Mouse (Mus musculus) neural tube, embryonic 12.5 days (tissue): ENCODE data around the gene BC035044. TPM values are rescaled to one million over a fixed set of nuclear protein-coding genes. Genes with fewer than 3 reads are reported as not detected.
"Not testable (repeated sequence)": the region's sequence is repeated elsewhere in the genome, so short reads cannot be mapped to it uniquely, and the experiment has no call there.

Experiments
- ATAC-seq: fragments of 200-750 bp; cut with Nextera tagmentation; 2 replicates; pipeline ENCODE4 v1.8.0; 2017; ENCODE audit warnings: low read depth, mild to moderate bottlenecking, moderate TSS enrichment, moderate library complexity; ENCODE audit not compliant: low FRiP score
- H3K27ac ChIP-seq: fragments of 300-500 bp; sonication (generic); 2 replicates; pipeline ENCODE4 v1.5.1; 2016
- H3K27me3 ChIP-seq: fragments of 300-500 bp; sonication (generic); replicated peaks from 2 replicates; pipeline ENCODE4 v1.6.1; 2016; ENCODE audit warnings: mild to moderate bottlenecking
- H3K36me3 ChIP-seq: fragments of 300-500 bp; sonication (generic); 2 replicates; pipeline ENCODE4 v1.6.1; 2016; ENCODE audit warnings: mild to moderate bottlenecking
- H3K4me1 ChIP-seq: fragments of 300-500 bp; sonication (generic); 2 replicates; pipeline ENCODE4 v1.6.1; 2016
- H3K4me2 ChIP-seq: fragments of 300-500 bp; sonication (generic); replicated peaks from 2 replicates; pipeline ENCODE4 v1.6.1; 2016; ENCODE audit warnings: mild to moderate bottlenecking
- H3K4me3 ChIP-seq: fragments of 300-500 bp; sonication (generic); 2 replicates; pipeline ENCODE4 v1.5.1; 2016
- H3K9ac ChIP-seq: fragments of 300-500 bp; sonication (generic); 2 replicates; pipeline ENCODE4 v1.6.1; 2016; ENCODE audit warnings: mild to moderate bottlenecking
- H3K9me3 ChIP-seq: fragments of 300-500 bp; sonication (generic); 2 replicates; pipeline ENCODE4 v1.6.1; 2016; ENCODE audit warnings: mild to moderate bottlenecking
- WGBS: fragments of 180-500 bp; shearing (Covaris S2); methylation state at CpG from one replicate; pipeline ENCODE4 v1.1.7; 2016; 5-methylcytosine and 5-hydroxymethylcytosine counted together
- polyA plus RNA-seq: library from polyadenylated mRNA; unstranded; fragments of >200 nt; fragmentation: Nextera tagmentation; extraction: Ambion mirVana; gene quantifications from 2 replicates; pipeline ENCODE4 v1.2.1, GENCODE M21; 2016

Gene BC035044
- polyA plus RNA-seq: 0.80 and 1.1 TPM in 2 replicates

DNA sequence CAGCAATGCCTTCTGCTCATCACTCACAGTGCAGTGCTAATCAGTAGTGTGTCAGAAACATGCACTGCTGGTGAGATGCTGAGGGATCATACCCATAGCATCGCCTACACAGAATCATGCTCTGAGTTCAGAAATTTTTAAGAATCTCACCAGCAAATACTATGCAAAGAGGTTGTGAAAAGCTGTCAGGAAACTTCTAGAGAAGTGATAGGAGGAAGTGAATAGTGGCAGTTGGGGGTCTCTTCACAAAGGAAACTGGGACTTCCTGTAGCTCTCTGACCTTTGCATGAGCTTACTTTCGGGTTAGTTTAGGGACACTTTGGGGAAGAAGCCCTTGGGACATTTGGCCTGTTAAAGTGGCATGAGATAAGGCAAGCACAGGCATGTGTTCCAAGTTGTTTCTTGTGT lies at the start of gene BC035044:
Gene BC035044 (minus strand): TSS at position 179 of the 408 bp plus-strand sequence.
- no peak for ATAC-seq
- H3K36me3 ChIP-seq: no peaks in the 10 kb centered on the region
- H3K9ac ChIP-seq: no peak within 1 kb of the TSS
- no peaks in the 10 kb centered on the region for H3K9me3 ChIP-seq
- WGBS: 79% methylated on average over 2 of the region's 2 CpGs
- no peak within 1 kb of the TSS for H3K4me3 ChIP-seq
- H3K27ac ChIP-seq: no peak within 1 kb of the TSS
- H3K27me3 ChIP-seq: no peaks in the 10 kb centered on the region
- H3K4me2 ChIP-seq: no peak within 1 kb of the TSS
- H3K4me1 ChIP-seq: no peaks in the 10 kb centered on the region

DNA sequence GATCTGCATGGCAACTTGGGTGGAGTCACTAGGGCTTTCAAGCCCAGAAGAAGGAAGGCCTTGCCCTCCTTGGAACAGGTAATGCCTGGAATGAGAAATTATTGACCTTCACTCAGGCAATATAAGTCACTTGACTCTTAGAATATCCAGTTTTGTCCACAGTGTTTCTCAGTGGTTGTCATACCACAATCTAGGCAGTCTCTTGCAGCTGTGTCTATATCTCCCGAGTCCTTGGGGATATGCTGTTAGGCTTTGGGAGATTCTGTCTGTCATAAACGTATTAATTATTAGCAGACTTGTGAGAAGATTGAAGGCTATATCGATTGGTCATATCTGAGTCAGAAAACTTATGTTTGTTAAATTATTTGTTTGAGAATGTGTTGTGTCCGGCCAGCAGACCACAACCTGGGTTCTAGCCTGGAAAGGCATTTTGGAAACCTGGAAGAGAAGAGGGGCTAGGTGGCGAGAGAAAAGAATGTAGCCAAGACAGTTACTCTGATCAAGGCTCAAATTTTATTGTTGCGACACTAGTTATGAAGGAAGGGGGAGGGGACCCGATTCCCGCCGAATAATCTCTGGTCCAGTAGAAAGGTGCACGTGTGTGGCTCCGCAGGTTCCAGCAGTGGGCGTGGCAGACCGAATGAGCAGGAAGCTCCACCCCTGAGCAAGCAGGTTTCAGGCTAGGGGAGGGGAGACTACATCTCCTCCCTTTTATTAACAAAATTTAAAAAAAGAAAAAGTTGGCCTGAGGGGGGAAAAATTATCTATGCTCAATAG lies 45.2 kb upstream of the BC035044 start:
- not testable (repeated sequence) for H3K4me2 ChIP-seq, H3K4me3 ChIP-seq, H3K9ac ChIP-seq, H3K36me3 ChIP-seq, H3K27me3 ChIP-seq, ATAC-seq, H3K27ac ChIP-seq, H3K9me3 ChIP-seq, H3K4me1 ChIP-seq
- WGBS: 91% methylated on average over 5 of the region's 13 CpGs

DNA sequence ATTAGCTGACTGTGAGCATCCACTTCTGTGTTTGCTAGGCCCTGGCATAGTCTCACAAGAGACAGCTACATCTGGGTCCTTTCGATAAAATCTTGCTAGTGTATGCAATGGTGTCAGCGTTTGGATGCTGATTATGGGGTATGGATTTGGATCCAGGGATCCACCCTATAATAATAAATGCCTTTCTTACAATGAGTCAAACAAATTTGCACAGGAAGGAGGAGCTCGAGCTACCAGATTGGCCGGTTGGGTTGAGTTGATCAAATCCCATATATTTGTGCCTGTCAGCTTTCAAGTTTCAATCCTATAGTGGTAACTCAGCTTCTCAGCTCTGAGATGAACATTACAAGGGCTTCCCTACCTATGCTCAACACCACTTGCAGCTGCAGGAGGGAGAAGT lies 43.2 kb upstream of the BC035044 start, which contains the start of gene Clec2g:
Gene Clec2g (plus strand): TSS at position 301 of the 400 bp plus-strand sequence.
- not testable (repeated sequence) for H3K36me3 ChIP-seq, H3K4me3 ChIP-seq, H3K27me3 ChIP-seq, H3K9me3 ChIP-seq, H3K27ac ChIP-seq, H3K9ac ChIP-seq, H3K4me2 ChIP-seq, ATAC-seq, H3K4me1 ChIP-seq
- over 99% methylated on average over 4 of the region's 4 CpGs for WGBS

DNA sequence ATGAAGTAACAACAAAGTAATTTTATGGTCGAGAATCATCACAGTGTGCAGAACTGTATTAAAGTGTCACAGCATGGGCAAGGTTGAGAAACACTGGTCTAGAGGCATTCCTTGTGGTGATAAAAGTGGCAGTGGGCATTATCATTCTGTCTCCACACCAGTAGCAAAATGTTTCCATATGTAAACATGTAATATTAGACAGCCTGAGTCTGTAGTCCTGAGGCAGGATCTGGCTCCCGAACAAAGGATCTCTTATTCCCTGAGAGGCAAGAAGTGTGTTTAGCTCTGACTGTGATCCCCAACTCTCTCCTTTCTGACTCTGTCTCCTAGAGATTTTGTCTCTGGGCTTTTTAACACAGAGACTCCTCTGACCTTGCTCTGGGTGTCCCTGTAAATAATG lies 42.1 kb upstream of the BC035044 start:
- Histone ChIP-seq H3K9me3 (no peaks in the 10 kb centered on the region), H3K27ac (no peak overlapping the region), H3K4me1 (no peaks in the 10 kb centered on the region), H3K4me3 (no peak overlapping the region), H3K27me3 (no peaks in the 10 kb centered on the region), H3K9ac (no peak overlapping the region), H3K36me3 (no peaks in the 10 kb centered on the region), H3K4me2 (no peak overlapping the region)
- WGBS: 68% methylated on average over 2 of the region's 2 CpGs
- ATAC-seq: no peak

DNA sequence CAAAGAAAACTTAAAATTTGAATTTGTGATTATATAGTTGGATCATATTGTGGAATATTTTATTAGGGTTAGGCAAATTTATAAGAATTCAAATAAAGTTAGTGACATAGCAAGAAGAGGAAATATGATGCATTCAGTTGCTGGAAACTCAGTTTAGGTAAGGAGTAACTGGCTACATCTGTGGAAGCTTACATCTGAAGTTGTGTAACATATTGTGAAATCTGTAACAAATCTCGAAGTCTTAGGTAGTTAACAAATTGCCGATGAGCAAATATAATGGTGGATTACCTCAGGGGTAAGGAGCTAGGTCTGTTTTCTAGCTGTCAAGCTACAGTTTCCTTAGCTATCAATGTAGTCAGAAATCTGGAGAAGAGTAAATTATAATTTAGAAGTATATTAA lies 26.4 kb upstream of the BC035044 start:
- Histone ChIP-seq H3K9ac (no peak overlapping the region), H3K9me3 (no peaks in the 10 kb centered on the region; the same call in 1 of the 2 replicates), H3K27me3 (no peaks in the 10 kb centered on the region), H3K4me1 (no peaks in the 10 kb centered on the region), H3K36me3 (no peaks in the 10 kb centered on the region), H3K4me2 (no peak overlapping the region), H3K27ac (no peak overlapping the region), H3K4me3 (no peak overlapping the region)
- ATAC-seq: no peak
- 90% methylated on average over 2 of the region's 2 CpGs for WGBS

DNA sequence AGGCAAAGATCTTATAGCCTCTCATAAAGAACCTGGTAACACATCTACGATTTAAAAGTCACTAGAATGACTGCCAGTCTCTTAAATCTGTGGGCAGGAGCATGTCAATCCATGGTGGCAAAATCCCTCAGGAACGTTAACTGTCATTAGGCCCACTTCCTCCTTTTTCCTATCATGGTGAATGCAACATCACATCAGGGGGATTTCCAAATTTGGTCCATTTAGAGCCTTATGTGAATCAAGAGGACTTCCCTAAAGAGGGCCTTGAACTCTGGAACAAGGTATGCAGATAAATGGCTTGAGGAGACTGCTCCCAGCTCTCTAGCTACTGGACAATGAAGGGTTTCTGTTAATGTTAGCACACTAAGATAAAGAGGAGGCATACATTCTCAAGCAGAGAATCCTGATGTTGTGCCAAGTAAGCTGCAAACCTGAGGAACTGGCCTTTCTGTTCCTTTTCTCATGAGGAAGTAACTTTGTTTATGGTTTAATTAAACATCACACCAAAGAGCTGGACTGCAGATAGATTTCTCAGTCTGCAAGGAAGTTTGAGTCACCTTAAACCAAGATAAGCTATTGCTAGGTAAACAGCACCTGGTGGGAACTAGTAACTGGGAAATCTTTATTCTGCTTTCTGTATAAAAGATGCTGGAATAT lies 22.8 kb upstream of the BC035044 start:
- H3K4me3 ChIP-seq: no peak overlapping the region
- H3K4me1 ChIP-seq: no peaks in the 10 kb centered on the region
- no peaks in the 10 kb centered on the region for H3K27me3 ChIP-seq
- H3K36me3 ChIP-seq: no peaks in the 10 kb centered on the region
- no peaks in the 10 kb centered on the region for H3K9me3 ChIP-seq
- no peak overlapping the region for H3K4me2 ChIP-seq
- H3K9ac ChIP-seq: no peak overlapping the region
- no peak for ATAC-seq
- 80% methylated on average over 2 of the region's 2 CpGs for WGBS
- no peak overlapping the region for H3K27ac ChIP-seq

DNA sequence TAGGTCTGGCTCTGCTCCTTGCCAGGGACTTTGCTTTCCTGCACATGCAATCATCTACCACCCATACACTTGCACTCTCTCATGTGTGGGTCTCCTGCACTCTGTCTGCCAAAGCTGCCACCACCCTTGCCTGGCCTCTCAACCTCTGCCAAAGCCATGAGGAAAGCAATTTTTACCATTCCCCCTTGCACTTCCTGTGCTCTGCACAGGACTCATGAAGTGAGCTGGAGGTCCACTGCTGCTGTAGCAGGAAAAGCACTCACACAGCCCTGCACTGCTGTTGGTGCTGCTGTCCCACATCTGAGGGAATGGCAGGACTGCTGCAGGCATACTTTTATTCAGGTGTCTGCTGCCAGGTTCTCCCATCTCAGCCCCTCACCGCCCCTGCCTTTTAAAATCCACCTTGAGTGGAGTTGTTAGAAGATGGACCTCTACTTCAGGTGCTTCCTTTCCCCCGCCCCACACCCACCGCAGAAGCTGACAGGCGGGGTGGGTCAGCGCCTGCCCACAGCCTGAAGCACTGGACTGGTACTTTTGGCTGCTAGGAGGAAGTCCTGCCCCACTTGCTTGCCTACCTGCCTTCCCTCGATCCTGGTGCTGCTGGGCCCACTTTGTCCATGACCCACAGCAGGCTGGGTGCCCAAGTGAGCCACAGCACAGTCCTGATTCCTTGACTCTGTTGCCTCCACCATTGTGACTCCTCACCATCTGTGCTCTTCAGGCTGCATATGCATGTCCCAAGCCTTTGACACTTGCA lies 10.0 kb upstream of the BC035044 start:
- H3K9me3 ChIP-seq, H3K9ac ChIP-seq, H3K27ac ChIP-seq, H3K4me3 ChIP-seq, ATAC-seq, H3K4me1 ChIP-seq, H3K4me2 ChIP-seq, H3K27me3 ChIP-seq, H3K36me3 ChIP-seq: not testable (repeated sequence)
- WGBS: 89% methylated on average over 6 of the region's 6 CpGs

DNA sequence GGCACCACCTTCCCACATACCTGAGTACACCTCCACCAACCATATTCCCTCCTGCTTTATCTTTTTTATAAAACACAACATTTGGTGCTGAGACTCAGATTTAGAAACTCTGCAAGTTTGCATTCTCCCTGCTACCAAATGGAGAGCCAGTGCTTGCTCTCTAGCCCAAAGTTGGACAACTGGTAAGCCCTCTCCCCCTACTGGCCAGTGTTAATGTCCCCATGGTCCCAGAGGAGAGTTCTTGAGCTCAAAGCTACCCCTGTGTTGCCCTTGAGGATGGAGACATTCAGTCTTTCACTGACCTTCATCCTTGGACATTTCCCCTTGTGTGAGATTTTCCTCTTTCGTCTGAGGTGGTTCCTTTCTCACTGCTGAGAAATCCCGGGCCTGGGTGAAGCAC lies 9.1 kb upstream of the BC035044 start:
- ATAC-seq: no peak
- H3K9ac ChIP-seq: no peak overlapping the region
- no peaks in the 10 kb centered on the region for H3K27me3 ChIP-seq
- no peak overlapping the region for H3K27ac ChIP-seq
- 87% methylated on average over 2 of the region's 2 CpGs for WGBS
- no peak overlapping the region for H3K4me2 ChIP-seq
- no peaks in the 10 kb centered on the region for H3K36me3 ChIP-seq
- no peaks in the 10 kb centered on the region for H3K4me1 ChIP-seq
- H3K9me3 ChIP-seq: no peaks in the 10 kb centered on the region
- no peak overlapping the region for H3K4me3 ChIP-seq

DNA sequence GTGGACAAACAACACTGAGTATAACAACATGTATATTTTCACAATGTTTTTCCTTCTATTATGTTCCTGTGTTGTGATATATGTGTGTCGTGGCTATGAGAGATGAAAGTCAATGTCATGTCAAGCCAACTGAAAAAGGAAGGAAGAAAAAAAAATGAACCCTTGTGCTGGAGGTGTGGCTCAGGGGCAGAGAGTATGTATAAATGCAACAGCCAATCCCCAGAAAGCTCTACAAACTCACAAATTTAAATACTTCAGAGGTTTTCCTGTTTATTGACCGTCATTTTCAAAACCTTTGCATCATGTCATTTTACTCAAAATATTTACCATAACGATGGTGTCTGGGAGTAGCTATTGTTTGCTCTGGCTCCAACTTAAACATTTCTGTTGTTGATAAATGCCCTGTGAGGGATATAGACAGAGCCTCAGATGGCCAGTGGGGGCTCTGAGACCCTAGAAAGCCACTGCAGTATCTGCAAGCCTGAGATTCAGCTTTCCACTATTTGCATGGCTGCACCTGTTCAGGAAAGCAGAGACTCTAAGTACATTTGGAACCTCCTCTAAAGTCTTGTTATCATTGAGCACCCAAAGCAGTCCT lies 4.6 kb upstream of the BC035044 start:
- no peak overlapping the region for H3K27ac ChIP-seq
- 88% methylated on average over 3 of the region's 3 CpGs for WGBS
- no peaks in the 10 kb centered on the region for H3K36me3 ChIP-seq
- no peaks in the 10 kb centered on the region for H3K9me3 ChIP-seq
- no peak overlapping the region for H3K9ac ChIP-seq
- no peaks in the 10 kb centered on the region for H3K4me1 ChIP-seq
- H3K4me2 ChIP-seq: no peak overlapping the region
- no peaks in the 10 kb centered on the region for H3K27me3 ChIP-seq
- no peak overlapping the region for H3K4me3 ChIP-seq
- no peak for ATAC-seq

DNA sequence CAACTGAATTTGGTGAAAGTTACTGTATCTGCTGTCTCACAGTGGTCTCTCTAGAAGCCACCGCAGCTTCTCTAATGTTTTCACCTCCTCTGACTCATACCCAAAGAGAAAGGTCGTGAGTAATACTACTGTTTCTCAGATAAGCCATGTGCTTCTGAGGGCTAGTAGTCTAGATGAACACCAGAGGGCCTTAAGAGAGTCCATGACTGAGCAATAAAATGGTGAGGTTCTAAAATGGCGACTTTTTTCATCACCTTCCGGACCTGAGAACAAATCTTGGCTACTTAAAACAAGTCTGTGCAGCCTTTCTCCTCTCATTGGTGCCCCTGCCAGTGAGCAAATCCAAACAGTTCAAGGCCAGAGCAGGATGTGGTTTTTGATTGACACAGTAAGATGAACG lies 2.1 kb downstream of the BC035044 start:
- no peaks in the 10 kb centered on the region for H3K27me3 ChIP-seq
- H3K4me1 ChIP-seq: no peaks in the 10 kb centered on the region
- 80% methylated on average over 5 of the region's 5 CpGs for WGBS
- no peaks in the 10 kb centered on the region for H3K9me3 ChIP-seq
- ATAC-seq: no peak
- no peak overlapping the region for H3K4me3 ChIP-seq
- H3K9ac ChIP-seq: no peak overlapping the region
- H3K27ac ChIP-seq: no peak overlapping the region
- H3K4me2 ChIP-seq: no peak overlapping the region
- no peaks in the 10 kb centered on the region for H3K36me3 ChIP-seq

DNA sequence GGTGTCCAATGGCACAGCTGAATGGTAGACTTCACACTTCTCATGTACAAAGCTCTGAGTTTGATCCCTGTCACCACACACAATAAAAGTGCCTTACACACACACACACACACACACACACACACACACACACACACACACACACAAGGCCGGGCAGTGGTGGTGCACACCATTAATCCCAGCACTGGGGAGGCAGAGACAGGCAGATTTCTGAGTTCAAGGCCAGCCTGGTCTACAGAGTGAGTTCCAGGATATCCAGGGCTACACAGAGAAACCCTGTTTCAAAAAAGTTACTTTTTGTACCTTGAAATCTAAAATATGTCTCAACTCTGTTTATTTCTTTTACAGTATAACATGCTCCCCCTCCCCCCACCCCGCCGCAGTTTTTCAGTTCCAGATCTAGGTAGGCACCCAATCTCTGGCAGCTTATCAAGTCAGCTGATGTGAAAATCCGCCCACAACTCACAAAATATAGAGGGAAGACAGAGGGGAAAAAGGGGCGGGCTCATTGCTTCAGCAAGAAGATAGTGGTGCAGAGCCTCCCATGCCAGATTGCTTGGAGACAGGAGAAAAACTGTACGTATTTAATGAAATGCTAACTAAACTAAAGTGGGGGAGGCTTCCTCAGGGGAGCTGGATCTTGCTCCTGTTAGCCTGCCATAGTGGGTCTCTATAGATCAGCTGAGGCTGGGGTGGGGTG lies 3.7 kb downstream of the BC035044 start, which contains the start of gene Clec2i:
Gene Clec2i (plus strand): TSS at position 498 of the 700 bp plus-strand sequence.
- not testable (repeated sequence) for H3K9ac ChIP-seq, H3K4me2 ChIP-seq, H3K27ac ChIP-seq, ATAC-seq, H3K36me3 ChIP-seq, H3K4me1 ChIP-seq, H3K27me3 ChIP-seq, H3K4me3 ChIP-seq, H3K9me3 ChIP-seq
- WGBS: 87% methylated on average over 6 of the region's 6 CpGs
